28 mouse cellular contexts compared by ENCODE assay signal in genomic region chr12:75450592-75450991, GRCm38 (mm10). TPM values are rescaled to one million over a fixed set of nuclear protein-coding genes. Genes with fewer than 3 reads are reported as not detected.
DNase-seq lines count a peak whose midpoint lies in the region; ATAC-seq and TF ChIP-seq lines count a peak whose summit lies in the region.
"Had no signal": no experiment of that assay in that cellular context is flagged by ENCODE, and none has a peak within 500 bp of the region (broad histone marks: within the 10 kb centered on the region; RNA-seq: fewer than 3 reads in every experiment).

No protein-coding gene starts in this region.

- WGBS in kidney, embryonic 14.5 days, result 92% methylated on average over 8 of the region's 8 CpGs
- WGBS in kidney, postnatal 0 days, result 79% methylated on average over 8 of the region's 8 CpGs
- WGBS in stomach, postnatal 0 days, result 83% methylated on average over 8 of the region's 8 CpGs

- TF ChIP-seq CTCF in kidney, postnatal 0 days (IDR thresholded peaks at IDR 0.05; ENCODE audit: low read depth), result no peak
- no peak for TF ChIP-seq CTCF in stomach, postnatal 0 days (IDR thresholded peaks at IDR 0.05; ENCODE audit: low read depth)

- no peak for DNase-seq in kidney, adult 8-10 months
- no peak for DNase-seq in kidney, postnatal 0 days (ENCODE audit: low spot score)
- no peak for DNase-seq in kidney, adult 11 months
- no peak for DNase-seq in stomach, postnatal 0 days (ENCODE audit: low spot score)
- no peak for DNase-seq in lung, postnatal 36 days
- DNase-seq: adrenal gland, adult 2 months; adrenal gland, postnatal 14 days; cerebellum, adult 11 months; cerebellum, adult 2 months; cerebellum, adult 9-11 months; cerebellum, postnatal 25 days; forebrain, postnatal 0 days; gastrocnemius, adult 2 months; gastrocnemius, postnatal 14 days; heart, adult 11 months; heart, postnatal 10 days; heart, postnatal 36 days had no signal

- no peak overlapping the region for H3K9ac ChIP-seq in kidney, embryonic 14.5 days (ENCODE audit: low read depth, low read length)
- no peak overlapping the region for H3K9ac ChIP-seq in kidney, postnatal 0 days (ENCODE audit: low read depth, low read length)
- no peak overlapping the region for H3K9ac ChIP-seq in stomach, postnatal 0 days (ENCODE audit: low read length)
- H3K9ac ChIP-seq: embryonic facial prominence, embryonic 12.5 days; embryonic facial prominence, embryonic 15.5 days; forebrain, postnatal 0 days; heart, embryonic 15.5 days; hindbrain, embryonic 14.5 days had no signal

- no peaks in the 10 kb centered on the region for H3K9me3 ChIP-seq in kidney, embryonic 14.5 days (ENCODE audit: control insufficient read depth, low read length)
- no peaks in the 10 kb centered on the region for H3K9me3 ChIP-seq in kidney, postnatal 0 days (replicated peaks; ENCODE audit: low read length)
- H3K9me3 ChIP-seq in stomach, postnatal 0 days (ENCODE audit: control insufficient read depth, low read length), result no peaks in the 10 kb centered on the region
- H3K9me3 ChIP-seq: embryonic facial prominence, embryonic 12.5 days; embryonic facial prominence, embryonic 15.5 days; heart, embryonic 15.5 days had no signal

- H3K36me3 ChIP-seq in kidney, embryonic 14.5 days (ENCODE audit: control insufficient read depth, insufficient read depth, low read length), result peaks cover 24% of the 10 kb centered on the region
- H3K36me3 ChIP-seq in kidney, postnatal 0 days (ENCODE audit: insufficient read depth, low read length), result peaks cover 15% of the 10 kb centered on the region
- peaks cover 5% of the 10 kb centered on the region; the same call in 1 of the 2 replicates for H3K36me3 ChIP-seq in stomach, postnatal 0 days (ENCODE audit: control insufficient read depth, insufficient read depth, low read length)

- H3K4me3 ChIP-seq in kidney, embryonic 14.5 days (ENCODE audit: low read length), result no peak overlapping the region
- no peak overlapping the region for H3K4me3 ChIP-seq in kidney, postnatal 0 days (replicated peaks; ENCODE audit: low read depth, low read length)
- no peak overlapping the region for H3K4me3 ChIP-seq in stomach, postnatal 0 days (ENCODE audit: low read depth, low read length)
- H3K4me3 ChIP-seq: embryonic facial prominence, embryonic 12.5 days; embryonic facial prominence, embryonic 15.5 days; gastrocnemius, adult 2 months; heart, embryonic 15.5 days had no signal

- no peaks in the 10 kb centered on the region for H3K4me1 ChIP-seq in kidney, embryonic 14.5 days (ENCODE audit: control insufficient read depth, insufficient read depth, low read length)
- no peaks in the 10 kb centered on the region for H3K4me1 ChIP-seq in kidney, postnatal 0 days (replicated peaks; ENCODE audit: insufficient read depth, low read length)
- H3K4me1 ChIP-seq in stomach, postnatal 0 days (replicated peaks; ENCODE audit: control insufficient read depth, insufficient read depth), result no peaks in the 10 kb centered on the region
- H3K4me1 ChIP-seq: embryonic facial prominence, embryonic 12.5 days; embryonic facial prominence, embryonic 15.5 days; heart, embryonic 15.5 days had no signal

- TF ChIP-seq EP300 in stomach, postnatal 0 days (optimal IDR thresholded peaks at IDR 0.05), result no peak

- ATAC-seq in kidney, embryonic 14.5 days (ENCODE audit: low FRiP score, low TSS enrichment), result peak; percentile 67; the same call in 1 of the 2 replicates
- 0 out of 2 replicates have a peak, but pooled peaks have one; percentile 22 for ATAC-seq in kidney, postnatal 0 days (replicated peaks; ENCODE audit: low FRiP score, low read depth)
- peak; percentile 45; the same call in 1 of the 2 replicates for ATAC-seq in stomach, postnatal 0 days (ENCODE audit: low FRiP score, low TSS enrichment)
- ATAC-seq: forebrain, embryonic 14.5 days; forebrain, postnatal 0 days had no signal

- H3K4me2 ChIP-seq in kidney, embryonic 14.5 days (replicated peaks; ENCODE audit: low read depth, low read length), result no peak overlapping the region
- H3K4me2 ChIP-seq in kidney, postnatal 0 days (ENCODE audit: low read length), result no peak overlapping the region
- no peak overlapping the region for H3K4me2 ChIP-seq in stomach, postnatal 0 days (replicated peaks; ENCODE audit: low read depth)
- H3K4me2 ChIP-seq: embryonic facial prominence, embryonic 12.5 days; embryonic facial prominence, embryonic 15.5 days; heart, embryonic 11.5 days; heart, embryonic 15.5 days; hindbrain, embryonic 14.5 days had no signal

- no peak overlapping the region for H3K27ac ChIP-seq in kidney, embryonic 14.5 days (ENCODE audit: low read depth, low read length)
- no peak overlapping the region for H3K27ac ChIP-seq in kidney, postnatal 0 days
- H3K27ac ChIP-seq in stomach, postnatal 0 days (replicated peaks), result no peak overlapping the region
- H3K27ac ChIP-seq: embryonic facial prominence, embryonic 12.5 days; embryonic facial prominence, embryonic 15.5 days; gastrocnemius, adult 2 months; heart, embryonic 15.5 days; hindbrain, embryonic 14.5 days had no signal

- no peaks in the 10 kb centered on the region for H3K27me3 ChIP-seq in kidney, embryonic 14.5 days (ENCODE audit: control insufficient read depth, insufficient read depth, low read length)
- no peaks in the 10 kb centered on the region for H3K27me3 ChIP-seq in kidney, postnatal 0 days (ENCODE audit: insufficient read depth, low read length)
- no peaks in the 10 kb centered on the region for H3K27me3 ChIP-seq in stomach, postnatal 0 days (ENCODE audit: control insufficient read depth, insufficient read depth, low read length)
- H3K27me3 ChIP-seq: embryonic facial prominence, embryonic 12.5 days; embryonic facial prominence, embryonic 15.5 days; heart, embryonic 15.5 days had no signal

RNA-seq across cellular contexts. Expression of gene Gphb5, which starts 34.0 kb away (rescaled TPM):
- not detected in 2 replicates for polyA plus RNA-seq in kidney, embryonic 14.5 days (2014; fragmentation: Nextera tagmentation; extraction: Ambion mirVana)
- not detected in 2 replicates for polyA plus RNA-seq in kidney, postnatal 0 days (2015; fragmentation: Nextera tagmentation; extraction: Ambion mirVana)
- not detected in 2 replicates for polyA plus RNA-seq in stomach, postnatal 0 days (2015; fragmentation: Nextera tagmentation; extraction: Ambion mirVana)
- polyA plus RNA-seq: adrenal gland, adult 2 months; C2C12; cerebellum, adult 2 months; embryonic facial prominence, embryonic 15.5 days; forebrain, embryonic 11.5 days; forebrain, embryonic 14.5 days; forebrain, postnatal 0 days; frontal cortex, adult 2 months; heart, embryonic 11.5 days; heart, embryonic 15.5 days; hindbrain, embryonic 11.5 days; hindbrain, embryonic 14.5 days had no signal
